Mouse (Mus musculus) spleen, postnatal 36 days (tissue): ENCODE results near the gene Fpr1.
"Not testable (repeated sequence)": the region's sequence is repeated elsewhere in the genome, so short reads cannot be mapped to it uniquely, and the experiment has no call there.

Experiments
- DNase-seq, 2 experiments: peaks; one replicate each; pipeline ENCODE4 v3.0.0; 2022; ENCODE audit warnings: low spot score in 2 of 2, mixed read lengths in 1 of 2

Gene Fpr1

DNA sequence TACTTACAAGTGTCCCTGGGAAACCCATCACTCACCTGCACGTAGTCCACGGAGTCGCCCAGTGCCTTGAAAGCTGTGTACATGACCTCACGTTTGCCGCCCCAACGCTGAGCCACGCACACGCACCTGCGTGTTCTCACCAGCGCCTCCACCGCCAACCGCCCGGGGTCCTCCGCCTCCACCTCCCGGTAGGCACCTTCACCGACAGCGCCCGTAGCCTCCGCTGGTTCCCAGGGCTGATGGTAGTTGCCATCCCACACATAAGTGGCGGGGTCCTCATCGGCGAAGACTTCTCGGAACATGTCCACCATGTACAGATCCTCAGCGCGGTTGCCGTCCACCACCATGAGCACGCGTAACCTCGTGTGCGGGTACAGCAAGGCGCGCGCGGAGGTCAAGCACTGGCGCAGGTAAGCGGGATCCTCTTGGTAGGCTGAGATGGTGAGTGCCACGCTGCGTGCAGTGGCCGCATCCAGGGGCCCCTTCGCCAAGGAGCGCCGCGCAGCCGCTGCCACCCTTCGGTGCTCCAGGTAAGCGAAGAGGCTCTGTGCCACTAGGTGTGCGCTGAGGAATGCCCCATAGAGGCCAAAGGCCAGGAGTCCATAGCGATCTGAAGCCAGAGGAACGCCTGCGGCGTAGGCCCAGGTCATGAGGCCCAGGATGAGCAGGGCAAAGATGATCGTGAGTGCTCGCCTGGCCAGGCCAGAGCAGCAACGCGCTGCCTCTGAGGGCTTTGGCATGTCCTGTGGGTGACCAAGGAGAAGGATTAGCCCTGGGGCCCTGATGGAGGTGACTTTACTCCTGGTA is 33.6 kb downstream of the Fpr1 start:
- DNase-seq = no peak

DNA sequence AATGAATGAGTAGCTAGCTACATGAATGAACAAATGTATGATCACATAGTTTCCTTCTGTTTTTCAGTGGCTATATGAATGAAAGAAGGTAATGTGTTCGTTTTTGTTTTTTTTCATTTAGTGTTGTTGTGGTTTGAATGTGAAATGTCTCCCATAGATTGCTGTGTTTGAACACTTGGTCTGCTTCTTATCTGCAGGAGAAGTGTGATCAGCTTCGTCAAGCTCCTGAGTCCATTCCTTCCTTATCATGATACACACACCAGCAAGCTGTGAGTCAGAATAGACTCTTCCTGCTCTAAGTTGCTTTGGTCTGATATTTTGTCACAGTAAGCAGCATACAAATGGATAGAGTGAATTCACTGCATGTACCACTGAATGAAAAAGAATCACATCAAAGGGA is 34.8 kb downstream of the Fpr1 start:
- DNase-seq = no peak

DNA sequence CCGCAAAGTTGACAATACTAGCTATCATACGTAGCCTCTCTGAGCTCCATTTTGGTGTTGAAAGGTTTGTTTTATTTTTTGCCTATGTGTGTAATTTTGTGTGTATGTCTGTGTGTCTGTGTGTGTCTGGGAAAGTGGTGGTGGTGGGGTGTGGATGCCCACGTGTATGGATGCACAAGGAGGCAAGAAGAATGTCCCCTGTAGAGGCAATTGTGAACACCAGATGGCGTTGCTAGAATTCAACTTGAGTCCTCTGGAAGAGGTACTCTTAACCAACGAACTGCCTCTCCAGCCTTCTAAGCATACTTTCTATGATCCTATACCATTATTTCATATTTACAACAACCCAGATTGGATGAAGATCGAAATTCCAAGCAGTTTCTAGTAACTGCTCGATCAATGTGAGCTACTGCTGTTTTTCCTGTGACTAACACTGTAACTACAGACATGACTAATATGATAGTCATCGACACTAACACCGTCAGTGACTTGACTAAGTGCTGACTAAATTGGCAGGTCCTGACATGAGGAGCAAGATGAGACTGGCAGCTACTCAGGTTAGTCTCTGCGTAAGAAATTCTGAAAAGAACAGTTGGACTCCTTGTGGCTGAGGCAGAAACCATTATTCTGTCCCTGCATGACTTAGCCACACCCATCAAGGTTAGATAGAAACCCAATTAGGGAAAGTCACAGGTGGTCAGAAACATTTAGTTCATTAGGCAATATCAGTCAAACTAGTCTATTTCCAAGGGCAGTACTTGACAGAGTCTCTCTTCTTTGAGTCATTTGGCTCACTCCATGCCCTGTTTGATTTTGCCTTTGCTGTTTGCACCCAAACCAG is 38.3 kb downstream of the Fpr1 start:
- no peak for DNase-seq

GRCm38 (mm10) chr17:17844606-17845005 is 39.1 kb downstream of the Fpr1 start:
- not testable (repeated sequence) for DNase-seq

DNA sequence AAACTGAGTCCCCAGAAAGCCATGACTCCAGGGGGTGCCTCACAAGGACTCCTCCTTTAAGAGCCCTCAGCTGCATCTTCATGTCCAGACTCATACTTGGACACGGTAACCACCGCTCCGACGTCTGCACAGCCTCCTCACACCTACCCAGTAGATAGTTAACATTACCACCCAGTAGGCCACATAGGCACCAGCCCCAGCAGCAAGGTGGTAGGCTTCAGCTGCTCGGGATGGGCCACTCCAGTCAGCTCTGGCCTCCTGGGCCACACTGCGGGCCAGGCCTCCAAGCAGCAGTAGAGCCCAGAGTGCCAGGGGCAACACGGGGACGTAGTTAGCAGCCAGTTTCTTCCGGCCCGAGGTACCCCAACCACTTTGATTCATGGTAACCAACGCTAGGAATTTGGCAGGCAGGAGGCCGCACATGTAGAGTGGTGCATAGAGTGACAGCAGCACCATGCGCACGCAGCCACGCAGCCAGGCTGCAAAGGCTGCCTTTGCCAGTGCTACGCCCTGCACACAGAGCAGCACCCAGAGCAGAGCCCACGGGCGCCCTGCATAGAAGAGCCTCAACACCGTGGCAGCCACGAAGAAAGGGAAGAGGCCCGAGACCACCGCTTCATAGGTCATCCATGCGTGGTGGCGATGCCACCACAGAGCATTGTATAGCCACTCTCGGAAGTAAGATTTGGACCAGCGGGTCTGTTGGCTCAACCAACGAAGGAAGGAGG is 40.0 kb downstream of the Fpr1 start:
- DNase-seq = no peak

- no peak for DNase-seq
Observed at GRCm38 (mm10) chr17:17840796-17841195, 42.9 kb downstream of the Fpr1 start.

GRCm38 (mm10) chr17:17839276-17839675 is 44.5 kb downstream of the Fpr1 start:
- DNase-seq = no peak

DNA sequence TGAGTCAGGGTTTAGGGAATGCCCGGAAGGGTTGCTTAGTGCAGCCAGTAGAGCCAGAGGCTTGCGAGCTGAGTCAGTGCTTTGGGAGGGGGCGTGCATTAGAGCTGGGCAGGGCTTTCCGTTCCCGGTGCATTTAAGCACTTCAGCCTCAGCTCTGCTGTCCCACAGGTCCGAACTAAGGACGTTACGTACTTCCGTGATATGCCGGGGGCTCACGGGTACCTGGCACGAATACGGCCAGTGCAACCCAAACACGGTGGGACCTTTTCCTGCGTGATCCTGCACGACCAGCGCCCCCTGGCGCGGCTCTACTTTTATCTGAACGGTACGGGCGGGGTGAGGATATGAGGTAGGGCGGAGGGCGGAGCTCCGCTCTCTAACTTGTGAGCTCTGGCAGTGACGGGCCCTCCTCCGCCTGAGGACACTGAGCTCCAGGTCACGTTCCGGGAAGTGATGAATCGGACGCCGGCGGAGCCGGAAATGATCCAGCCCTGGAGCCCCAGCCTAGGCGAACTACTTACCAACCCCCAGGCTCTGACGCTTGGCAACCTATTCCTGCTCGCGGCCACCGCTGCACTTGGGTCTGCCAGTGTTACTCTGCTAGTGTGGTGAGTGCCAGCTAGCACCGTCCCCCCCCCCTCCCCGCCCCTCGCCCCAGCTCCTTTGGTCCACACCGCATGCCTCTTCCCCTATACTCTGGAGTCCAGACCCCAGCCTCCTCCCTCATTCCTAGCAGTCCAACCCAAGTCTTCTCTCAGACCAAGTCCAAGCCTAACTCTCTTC is 45.6 kb downstream of the Fpr1 start:
- DNase-seq = peak; percentile 92 to 93

DNA sequence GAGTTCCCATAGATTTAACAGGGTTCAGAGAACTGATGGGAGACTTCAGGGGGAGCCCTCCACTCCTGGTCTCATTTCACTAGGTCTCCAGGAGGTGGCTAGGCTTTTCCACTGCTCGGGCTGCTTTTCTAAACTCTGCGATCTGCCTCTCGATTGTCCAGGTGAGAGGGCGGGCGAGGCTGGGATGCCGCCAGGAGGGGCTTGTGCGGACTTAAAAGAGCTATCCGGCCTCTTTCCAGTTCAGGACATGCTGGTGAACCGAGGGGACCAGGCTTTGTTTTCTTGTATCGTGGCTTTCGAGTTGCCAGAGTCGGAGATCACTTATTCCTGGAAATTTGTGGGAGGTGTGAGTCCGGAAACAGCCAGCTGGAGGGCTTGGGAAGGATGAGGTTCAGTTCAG is 46.3 kb downstream of the Fpr1 start:
- DNase-seq = no peak

GRCm38 (mm10) chr17:17836101-17836500 is 47.6 kb downstream of the Fpr1 start:
- no peak for DNase-seq

DNA sequence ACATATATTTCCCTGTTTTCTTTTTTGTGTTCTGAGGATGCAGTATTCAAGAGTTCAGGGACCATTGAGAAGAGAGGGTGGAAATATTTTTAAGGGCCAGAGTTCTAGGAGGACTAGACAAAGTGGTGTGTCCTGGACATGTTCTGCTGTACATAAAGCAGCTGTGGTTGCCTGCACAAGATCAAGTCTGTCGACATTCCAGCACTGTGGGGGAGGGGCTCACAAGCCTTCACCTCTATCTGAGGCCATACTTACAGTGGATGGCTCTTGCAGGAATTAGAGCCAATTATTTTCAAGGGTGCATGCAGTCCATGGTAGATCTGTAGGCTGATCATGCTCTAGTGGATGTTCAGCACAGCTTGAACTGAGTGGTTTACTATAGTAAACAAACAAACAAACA is 48.8 kb downstream of the Fpr1 start:
- DNase-seq = no peak

GRCm38 (mm10) chr17:17830731-17831130 is 53.0 kb downstream of the Fpr1 start:
- no peak for DNase-seq

GRCm38 (mm10) chr17:17829816-17830535 is 53.8 kb downstream of the Fpr1 start:
- no peak for DNase-seq

GRCm38 (mm10) chr17:17829052-17829785 is 54.5 kb downstream of the Fpr1 start:
- no peak for DNase-seq

DNA sequence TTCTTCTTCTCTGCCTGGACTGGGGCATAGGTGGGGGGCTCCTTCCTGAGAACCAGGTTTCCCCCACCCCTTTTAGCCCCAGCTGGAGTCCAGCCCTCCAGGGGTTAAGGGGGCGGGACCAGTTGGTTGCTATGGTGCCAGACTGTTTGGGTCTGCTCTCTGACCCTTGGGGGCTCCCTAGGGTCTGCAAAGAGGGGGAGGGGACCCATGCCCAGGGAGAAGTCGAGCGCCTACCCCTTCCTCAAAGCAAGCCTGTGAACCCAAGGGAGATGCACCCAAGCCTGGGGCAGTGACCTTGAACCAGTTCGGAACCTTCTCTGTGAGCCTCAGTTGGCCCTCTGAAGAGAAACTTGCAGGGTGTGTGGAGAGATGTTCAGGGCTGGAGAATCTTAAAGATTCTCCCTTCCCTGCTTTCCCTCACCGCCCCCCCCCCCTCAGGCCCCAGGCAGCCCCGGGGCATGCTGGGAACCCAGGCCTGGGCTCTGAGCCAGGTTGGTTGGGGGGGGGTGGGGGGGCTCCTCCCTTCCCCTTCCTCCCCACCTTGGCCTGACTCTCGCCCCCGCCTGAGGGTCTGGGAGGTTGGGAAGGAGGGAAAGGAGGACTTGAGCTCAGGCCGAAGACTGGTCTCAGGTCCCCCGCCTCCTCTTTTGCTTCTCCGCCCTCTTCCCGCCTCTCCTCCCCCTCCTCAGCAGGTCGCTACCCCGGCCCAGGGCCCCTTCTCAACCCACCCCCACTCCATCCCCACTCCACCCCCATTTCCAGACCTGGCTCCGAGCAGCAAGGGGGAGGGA is 55.4 kb downstream of the Fpr1 start:
- DNase-seq = no peak

GRCm38 (mm10) chr17:17827658-17828190 is 56.0 kb downstream of the Fpr1 start:
- DNase-seq = no peak

GRCm38 (mm10) chr17:17826751-17827657 is 56.7 kb downstream of the Fpr1 start, which contains the start of gene Spaca6:
TSS of gene Spaca6 (plus strand) at chr17:17827158.
- peak; percentile 27 to 34 for DNase-seq
